Mouse (Mus musculus) lung, embryonic 16.5 days (tissue): Measurements from ENCODE around the gene 3100002H09Rik. TPM values are rescaled to one million over a fixed set of nuclear protein-coding genes. Genes with fewer than 3 reads are reported as not detected.

Experiments used
- ATAC-seq: fragments of 200-750 bp; cut with Nextera tagmentation; 2 replicates; pipeline ENCODE4 v1.8.0; 2017; ENCODE audit warnings: low read depth, mild to moderate bottlenecking, moderate library complexity
- H3K27ac ChIP-seq: fragments of 300-500 bp; sonication (generic); 2 replicates; pipeline ENCODE4 v1.5.1; 2014; ENCODE audit warnings: mild to moderate bottlenecking, control low read depth, low read length
- H3K27me3 ChIP-seq: fragments of 300-500 bp; sonication (generic); 2 replicates; pipeline ENCODE4 v1.6.1; 2014; ENCODE audit warnings: low read depth, low read length, mixed read lengths; ENCODE audit not compliant: control insufficient read depth, insufficient read depth
- H3K36me3 ChIP-seq: fragments of 300-500 bp; sonication (generic); 2 replicates; pipeline ENCODE4 v1.6.1; 2014; ENCODE audit warnings: low read length; ENCODE audit not compliant: control insufficient read depth, insufficient read depth
- H3K4me1 ChIP-seq: fragments of 300-500 bp; sonication (generic); replicated peaks from 2 replicates; pipeline ENCODE4 v1.6.1; 2014; ENCODE audit warnings: low read length, mixed read lengths; ENCODE audit not compliant: control insufficient read depth, insufficient read depth
- H3K4me2 ChIP-seq: fragments of 300-500 bp; sonication (generic); 2 replicates; pipeline ENCODE4 v1.6.1; 2014; ENCODE audit warnings: low read depth, low read length, control low read depth
- H3K4me3 ChIP-seq: fragments of 300-500 bp; sonication (generic); 2 replicates; pipeline ENCODE4 v1.5.1; 2014; ENCODE audit warnings: mild to moderate bottlenecking, low read length, control low read depth
- H3K9ac ChIP-seq: fragments of 300-500 bp; sonication (generic); 2 replicates; pipeline ENCODE4 v1.6.1; 2014; ENCODE audit warnings: low read length, control low read depth
- H3K9me3 ChIP-seq: fragments of 300-500 bp; sonication (generic); 2 replicates; pipeline ENCODE4 v1.6.1; 2016; ENCODE audit warnings: low read length; ENCODE audit not compliant: control insufficient read depth
- WGBS: fragments of 180-500 bp; shearing (Covaris S2); extraction: QIAGEN DNeasy Blood & Tissue Kit; methylation state at CpG from one replicate; pipeline ENCODE4 v1.1.7; 2014; 5-methylcytosine and 5-hydroxymethylcytosine counted together
- polyA plus RNA-seq: library from polyadenylated mRNA; unstranded; fragments of >200 nt; fragmentation: Nextera tagmentation; extraction: Ambion mirVana; gene quantifications from 2 replicates; pipeline ENCODE4 v1.2.1, GENCODE M21; 2015

3100002H09Rik gene
- polyA plus RNA-seq, 1 experiment from 2014 or later, result not detected

- H3K4me1 ChIP-seq, result peaks cover 7% of the 10 kb centered on the region
- H3K27ac ChIP-seq, result no peak overlapping the region
- WGBS, result 4% methylated on average over 3 of the region's 3 CpGs
- no peaks in the 10 kb centered on the region for H3K36me3 ChIP-seq
- no peak overlapping the region for H3K4me3 ChIP-seq
- ATAC-seq, result no peak
- H3K9ac ChIP-seq, result no peak overlapping the region
- no peak overlapping the region for H3K4me2 ChIP-seq
- H3K27me3 ChIP-seq, result peaks cover 9% of the 10 kb centered on the region
- no peaks in the 10 kb centered on the region for H3K9me3 ChIP-seq
Measured at GRCm38 (mm10) chr4:124644974-124645433, 34.4 kb upstream of the 3100002H09Rik start.

- H3K27ac ChIP-seq, result no peak overlapping the region
- ATAC-seq, result no peak
- H3K9me3 ChIP-seq, result no peaks in the 10 kb centered on the region
- WGBS, result 84% methylated on average over 9 of the region's 9 CpGs
- H3K4me3 ChIP-seq, result no peak overlapping the region
- peaks cover 7% of the 10 kb centered on the region for H3K4me1 ChIP-seq
- H3K9ac ChIP-seq, result no peak overlapping the region
- H3K27me3 ChIP-seq, result peaks cover 12% of the 10 kb centered on the region
- H3K36me3 ChIP-seq, result no peaks in the 10 kb centered on the region
- no peak overlapping the region for H3K4me2 ChIP-seq
Measured at GRCm38 (mm10) chr4:124643859-124644258, 33.3 kb upstream of the 3100002H09Rik start.

- Histone ChIP-seq H3K9me3 (no peaks in the 10 kb centered on the region), H3K4me1 (no peaks in the 10 kb centered on the region), H3K36me3 (no peaks in the 10 kb centered on the region), H3K9ac (no peak overlapping the region), H3K27me3 (peaks cover 12% of the 10 kb centered on the region), H3K4me2 (no peak overlapping the region), H3K4me3 (no peak overlapping the region), H3K27ac (no peak overlapping the region)
- no peak for ATAC-seq
- 21% methylated on average over 12 of the region's 12 CpGs for WGBS
Measured at GRCm38 (mm10) chr4:124639715-124640114, 29.1 kb upstream of the 3100002H09Rik start.

- ATAC-seq, result no peak
- H3K4me2 ChIP-seq, result no peak overlapping the region
- no peak overlapping the region for H3K4me3 ChIP-seq
- no peaks in the 10 kb centered on the region for H3K9me3 ChIP-seq
- H3K4me1 ChIP-seq, result no peaks in the 10 kb centered on the region
- no peaks in the 10 kb centered on the region for H3K36me3 ChIP-seq
- no peaks in the 10 kb centered on the region for H3K27me3 ChIP-seq
- H3K27ac ChIP-seq, result no peak overlapping the region
- no peak overlapping the region for H3K9ac ChIP-seq
- 1% methylated on average over 9 of the region's 9 CpGs for WGBS
Measured at GRCm38 (mm10) chr4:124633281-124633680, 22.7 kb upstream of the 3100002H09Rik start.

- 68% methylated on average over 10 of the region's 10 CpGs for WGBS
Measured at GRCm38 (mm10) chr4:124632856-124633255, 22.3 kb upstream of the 3100002H09Rik start.

DNA sequence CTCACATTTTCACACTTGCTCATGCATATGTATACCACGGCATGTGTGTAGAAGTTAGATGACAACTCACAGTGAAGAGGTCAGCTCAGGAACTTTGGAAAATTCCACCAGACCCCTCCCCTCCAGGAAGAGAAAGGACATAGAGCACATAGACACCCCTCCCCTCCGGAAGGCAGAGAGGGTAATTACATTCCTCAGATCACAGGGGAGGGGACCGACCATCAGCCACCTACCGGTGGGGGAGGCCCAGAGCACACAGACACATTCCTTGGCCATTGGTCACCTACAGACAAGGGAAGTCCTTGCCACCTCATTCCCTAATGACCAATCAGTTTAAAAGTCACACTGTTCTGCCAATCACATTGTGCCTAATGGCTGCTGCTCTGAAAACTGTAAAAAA lies 20.9 kb upstream of the 3100002H09Rik start:
- Histone ChIP-seq H3K9me3 (no peaks in the 10 kb centered on the region), H3K4me3 (no peak overlapping the region), H3K4me2 (no peak overlapping the region), H3K4me1 (no peaks in the 10 kb centered on the region), H3K9ac (no peak overlapping the region), H3K36me3 (no peaks in the 10 kb centered on the region), H3K27me3 (no peaks in the 10 kb centered on the region), H3K27ac (no peak overlapping the region)
- no peak for ATAC-seq
- WGBS, result 37% methylated on average over 4 of the region's 4 CpGs

More at GRCm38 (mm10) chr4:124632856-124633255, 22.3 kb upstream of the 3100002H09Rik start:
- Histone ChIP-seq H3K9me3 (no peaks in the 10 kb centered on the region), H3K4me2 (no peak overlapping the region), H3K36me3 (no peaks in the 10 kb centered on the region), H3K9ac (no peak overlapping the region), H3K27me3 (no peaks in the 10 kb centered on the region), H3K4me1 (no peaks in the 10 kb centered on the region), H3K4me3 (no peak overlapping the region), H3K27ac (no peak overlapping the region)
- no peak for ATAC-seq

DNA sequence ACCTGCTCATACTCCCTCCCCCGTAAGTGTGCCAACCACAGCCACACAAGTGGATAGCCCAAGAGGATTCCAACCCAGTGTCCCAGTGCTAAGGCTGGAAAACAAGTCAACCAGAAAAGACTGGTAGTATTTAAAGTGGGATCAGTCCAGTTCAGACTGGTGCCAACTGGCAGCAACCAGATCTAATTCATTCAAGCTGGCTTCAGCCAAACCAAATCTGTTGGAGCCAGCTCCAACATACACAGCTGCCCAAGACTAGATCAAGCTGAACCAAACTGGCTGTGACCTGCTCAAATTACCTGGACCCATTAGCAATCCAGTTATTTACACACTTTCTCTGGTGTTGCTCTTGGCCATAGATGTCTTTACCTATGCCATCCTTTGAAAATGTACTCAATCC lies 16.2 kb upstream of the 3100002H09Rik start:
- 63% methylated on average over 1 of the region's 1 CpGs for WGBS
- H3K4me3 ChIP-seq, result no peak overlapping the region
- no peaks in the 10 kb centered on the region for H3K4me1 ChIP-seq
- no peak overlapping the region for H3K27ac ChIP-seq
- H3K36me3 ChIP-seq, result no peaks in the 10 kb centered on the region
- no peak for ATAC-seq
- H3K9ac ChIP-seq, result no peak overlapping the region
- H3K4me2 ChIP-seq, result no peak overlapping the region
- H3K27me3 ChIP-seq, result no peaks in the 10 kb centered on the region
- no peaks in the 10 kb centered on the region for H3K9me3 ChIP-seq

DNA sequence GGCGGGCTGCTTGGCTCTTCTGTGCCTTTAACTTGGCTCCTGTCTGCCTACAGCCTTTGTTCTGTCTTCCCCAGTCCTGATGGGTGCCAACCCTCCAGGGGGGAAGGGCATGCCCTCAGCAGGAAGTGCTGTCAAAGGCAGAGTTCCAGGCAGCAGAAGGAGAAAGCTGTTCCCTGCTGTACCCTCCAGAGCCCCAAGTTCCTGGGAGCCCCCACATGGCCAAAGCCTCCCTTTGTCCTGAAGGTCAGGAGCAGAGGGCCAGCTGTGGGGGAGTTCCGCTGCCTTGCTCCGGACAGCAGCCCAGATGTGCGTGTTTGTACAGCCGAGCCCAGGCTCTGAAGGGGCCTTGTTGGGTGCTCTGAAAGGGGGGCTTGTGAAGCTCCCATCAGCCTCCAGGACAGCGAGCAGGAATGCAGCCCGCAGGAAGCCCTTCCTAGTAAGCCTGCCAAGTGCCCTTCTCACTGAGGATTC lies 13.5 kb upstream of the 3100002H09Rik start:
- H3K4me3 ChIP-seq, result no peak overlapping the region
- H3K4me1 ChIP-seq, result no peaks in the 10 kb centered on the region
- 21% methylated on average over 7 of the region's 7 CpGs for WGBS
- ATAC-seq, result no peak
- H3K4me2 ChIP-seq, result no peak overlapping the region
- no peaks in the 10 kb centered on the region for H3K9me3 ChIP-seq
- no peak overlapping the region for H3K27ac ChIP-seq
- H3K9ac ChIP-seq, result no peak overlapping the region
- H3K27me3 ChIP-seq, result no peaks in the 10 kb centered on the region
- H3K36me3 ChIP-seq, result no peaks in the 10 kb centered on the region

DNA sequence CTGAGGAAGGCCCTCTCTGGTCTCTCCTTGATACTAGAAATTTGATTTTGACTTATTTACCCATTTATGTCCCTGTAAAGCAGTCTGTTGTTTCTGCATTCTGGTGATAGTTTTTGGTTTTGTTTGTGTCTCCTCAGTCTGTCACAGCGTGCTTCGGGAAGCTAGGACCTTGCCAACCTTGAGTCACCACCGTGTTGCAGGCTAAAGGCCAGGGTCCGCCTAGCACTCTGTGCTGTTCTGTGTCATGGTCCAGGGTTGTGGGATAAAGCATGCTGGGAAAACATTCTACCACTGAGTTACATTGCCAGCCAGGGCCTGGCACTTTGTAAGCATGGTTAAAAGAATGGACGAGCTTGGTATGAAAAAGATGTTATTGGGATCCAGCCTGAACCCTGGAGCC lies 12.0 kb upstream of the 3100002H09Rik start:
- Histone ChIP-seq H3K36me3 (no peaks in the 10 kb centered on the region), H3K4me3 (no peak overlapping the region)
- 82% methylated on average over 5 of the region's 5 CpGs for WGBS

GRCm38 (mm10) chr4:124621406-124621805 lies 10.8 kb upstream of the 3100002H09Rik start:
- no peak overlapping the region for H3K27ac ChIP-seq
- ATAC-seq, result no peak
- 65% methylated on average over 11 of the region's 11 CpGs for WGBS
- no peaks in the 10 kb centered on the region for H3K9me3 ChIP-seq
- no peak overlapping the region for H3K4me2 ChIP-seq
- no peaks in the 10 kb centered on the region for H3K4me1 ChIP-seq
- H3K27me3 ChIP-seq, result no peaks in the 10 kb centered on the region
- H3K9ac ChIP-seq, result no peak overlapping the region
- H3K36me3 ChIP-seq, result no peaks in the 10 kb centered on the region
- no peak overlapping the region for H3K4me3 ChIP-seq

More for the DNA sequence above, 12.0 kb upstream of the 3100002H09Rik start:
- no peaks in the 10 kb centered on the region for H3K9me3 ChIP-seq
- H3K27me3 ChIP-seq, result no peaks in the 10 kb centered on the region
- no peaks in the 10 kb centered on the region for H3K4me1 ChIP-seq
- no peak overlapping the region for H3K9ac ChIP-seq
- ATAC-seq, result no peak
- no peak overlapping the region for H3K4me2 ChIP-seq
- no peak overlapping the region for H3K27ac ChIP-seq
